Mouse (Mus musculus): Measurements from ENCODE around the gene Commd3.

Commd3 gene

GRCm38 (mm10) chr2:18687671-18688170 lies 15.5 kb downstream of the Commd3 start:
- peak; percentile 50 for DNase-seq (ENCODE audit: low spot score)

- DNase-seq (ENCODE audit: low spot score): peak; percentile 46
These were observed 16.1 kb downstream of the Commd3 start for GRCm38 (mm10) chr2:18688286-18688685.

GRCm38 (mm10) chr2:18688708-18689063 lies 16.5 kb downstream of the Commd3 start:
- DNase-seq (ENCODE audit: low spot score): peak; percentile 80

GRCm38 (mm10) chr2:18689064-18689921 lies 17.1 kb downstream of the Commd3 start:
- DNase-seq (ENCODE audit: low spot score): peak; percentile 66

- DNase-seq (ENCODE audit: low spot score): no peak
These were observed 18.0 kb downstream of the Commd3 start for GRCm38 (mm10) chr2:18690055-18690691.

- DNase-seq (ENCODE audit: low spot score): no peak
These were observed 18.6 kb downstream of the Commd3 start for GRCm38 (mm10) chr2:18690756-18691155.

GRCm38 (mm10) chr2:18692031-18692430 lies 19.8 kb downstream of the Commd3 start:
- no peak for DNase-seq (ENCODE audit: low spot score)

- peak; percentile 44 for DNase-seq (ENCODE audit: low spot score)
These were observed 20.4 kb downstream of the Commd3 start for GRCm38 (mm10) chr2:18692548-18692947.

GRCm38 (mm10) chr2:18693491-18693870 lies 21.3 kb downstream of the Commd3 start:
- DNase-seq (ENCODE audit: low spot score): no peak

- DNase-seq (ENCODE audit: low spot score): peak; percentile 81
These were observed 21.9 kb downstream of the Commd3 start, which contains the start of gene Spag6 for GRCm38 (mm10) chr2:18693871-18694610. Spag6 (plus strand) TSS chr2:18694032.

GRCm38 (mm10) chr2:18694611-18694950 lies 22.4 kb downstream of the Commd3 start:
- DNase-seq (ENCODE audit: low spot score): peak; percentile 70

- DNase-seq (ENCODE audit: low spot score): peak; percentile 37
These were observed 23.0 kb downstream of the Commd3 start for GRCm38 (mm10) chr2:18695163-18695562.

GRCm38 (mm10) chr2:18695629-18696150 lies 23.5 kb downstream of the Commd3 start:
- DNase-seq (ENCODE audit: low spot score): peak; percentile 58

- DNase-seq (ENCODE audit: low spot score): peak; percentile 65
These were observed 25.5 kb downstream of the Commd3 start for GRCm38 (mm10) chr2:18697591-18698244.

- DNase-seq (ENCODE audit: low spot score): peak; percentile 69
These were observed 26.6 kb downstream of the Commd3 start for GRCm38 (mm10) chr2:18698663-18699385.

- peak; percentile 63 for DNase-seq (ENCODE audit: low spot score)
These were observed 27.3 kb downstream of the Commd3 start for GRCm38 (mm10) chr2:18699401-18699990.

GRCm38 (mm10) chr2:18710356-18710755 lies 38.2 kb downstream of the Commd3 start:
- DNase-seq (ENCODE audit: low spot score): no peak

- DNase-seq (ENCODE audit: low spot score): no peak
These were observed 40.9 kb downstream of the Commd3 start for GRCm38 (mm10) chr2:18713071-18713470.

GRCm38 (mm10) chr2:18714337-18714736 lies 42.2 kb downstream of the Commd3 start:
- DNase-seq (ENCODE audit: low spot score): no peak

GRCm38 (mm10) chr2:18718521-18718920 lies 46.3 kb downstream of the Commd3 start:
- no peak for DNase-seq (ENCODE audit: low spot score)

Data from embryo, embryonic 10.5 days (tissue).